Mouse (Mus musculus) lung, adult 2 months (tissue): Measurements from ENCODE around the gene Slit3.

ENCODE experiments used
- CTCF ChIP-seq: fragments of 200-500 bp; IDR thresholded peaks from 2 replicates; pipeline ENCODE4 v1.5.1; 2011; ENCODE audit warnings: mild to moderate bottlenecking, low read length, control low read depth; ENCODE audit not compliant: insufficient read depth
- POLR2A ChIP-seq: fragments of 200-500 bp; IDR thresholded peaks from 2 replicates; pipeline ENCODE4 v1.6.1; 2011; ENCODE audit warnings: low read depth, mild to moderate bottlenecking, control low read depth, low read length, borderline replicate concordance; ENCODE audit errors: extremely low read depth

GRCm38 (mm10) chr11:35294670-35295069, 173.6 kb downstream of the Slit3 start:
- TF ChIP-seq CTCF (no peak), POLR2A (no peak)
